Mouse (Mus musculus): ENCODE data around the gene Arfrp1. TPM values are rescaled to one million over a fixed set of nuclear protein-coding genes. Genes with fewer than 3 reads are reported as not detected.

The Arfrp1 gene
- 55.4 and 58.3 TPM in 2 replicates for polyA plus RNA-seq (2015; fragmentation: Nextera tagmentation; extraction: Ambion mirVana)

DNA sequence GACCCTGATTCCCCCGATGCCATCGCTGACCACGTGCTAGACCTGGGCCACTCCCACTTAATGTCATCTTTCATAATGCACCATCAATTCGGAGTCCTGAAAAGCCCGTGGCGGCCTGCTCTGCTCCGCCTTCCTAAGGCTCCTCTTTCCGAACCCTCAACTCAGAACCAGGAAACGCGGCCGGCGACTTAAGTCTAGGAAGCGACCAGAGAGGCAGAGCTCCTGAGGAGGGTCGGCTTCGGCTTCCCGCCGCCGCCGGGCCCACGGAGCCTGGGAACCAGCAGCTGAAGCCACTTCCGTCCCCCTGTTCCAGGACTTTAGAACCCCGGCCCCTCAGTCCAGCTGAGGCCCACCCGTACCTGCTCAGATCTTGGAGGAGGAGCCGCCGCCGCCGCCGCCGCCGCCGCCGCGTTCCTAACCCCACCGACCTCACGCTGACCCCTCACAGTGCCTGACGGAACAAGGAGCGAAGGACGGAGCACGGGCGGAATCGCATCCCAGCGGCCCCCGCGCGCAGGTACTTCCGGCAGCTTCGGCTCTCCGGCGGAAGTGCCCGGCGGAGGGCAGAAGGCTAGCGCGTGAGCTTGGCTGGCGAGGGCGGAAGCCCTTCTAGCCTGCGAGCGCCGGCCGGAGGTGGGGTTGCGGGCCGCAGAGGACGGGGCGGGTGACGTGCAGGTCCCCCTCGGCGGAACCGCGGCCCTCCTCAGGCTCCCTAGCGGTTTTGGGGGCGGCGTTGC lies at the start of gene Arfrp1, which contains the start of gene Zgpat:
Arfrp1 (minus strand) TSS at position 545 of the 737 bp plus-strand sequence.
Zgpat (plus strand) TSS at position 69 of the 737 bp plus-strand sequence.
- Histone ChIP-seq H3K27ac (peak within 1 kb of the TSS; percentile 90), H3K4me3 (replicated peaks) (peak within 1 kb of the TSS; percentile 86)
- WGBS, result under 1% methylated on average over 71 of the region's 71 CpGs

GRCm38 (mm10) chr2:181413141-181413540 lies 47.9 kb upstream of the Arfrp1 start:
- WGBS, result 47% methylated on average over 2 of the region's 2 CpGs
- H3K4me2 ChIP-seq (replicated peaks), result no peak overlapping the region
- no peaks in the 10 kb centered on the region for H3K9me3 ChIP-seq
- no peak for ATAC-seq
- H3K27ac ChIP-seq, result no peak overlapping the region
- no peaks in the 10 kb centered on the region for H3K4me1 ChIP-seq (replicated peaks)
- H3K9ac ChIP-seq, result no peak overlapping the region; the same call in 1 of the 2 replicates
- no peaks in the 10 kb centered on the region for H3K27me3 ChIP-seq (replicated peaks)
- no peaks in the 10 kb centered on the region for H3K36me3 ChIP-seq
- H3K4me3 ChIP-seq (replicated peaks), result no peak overlapping the region

More for the DNA sequence above, at the start of gene Arfrp1, which contains the start of gene Zgpat:
- peaks cover 14% of the 10 kb centered on the region for H3K4me1 ChIP-seq (replicated peaks)
- peak; percentile 96 for ATAC-seq
- H3K9me3 ChIP-seq, result no peaks in the 10 kb centered on the region
- H3K27me3 ChIP-seq (replicated peaks), result no peaks in the 10 kb centered on the region
- peaks cover 24% of the 10 kb centered on the region for H3K36me3 ChIP-seq
- peak within 1 kb of the TSS; percentile 93 for H3K9ac ChIP-seq
- peak within 1 kb of the TSS; percentile 75 for H3K4me2 ChIP-seq (replicated peaks)

- Histone ChIP-seq H3K4me1 (replicated peaks) (no peaks in the 10 kb centered on the region), H3K4me3 (replicated peaks) (no peak overlapping the region), H3K27me3 (replicated peaks) (no peaks in the 10 kb centered on the region), H3K9ac (no peak overlapping the region), H3K27ac (no peak overlapping the region), H3K9me3 (no peaks in the 10 kb centered on the region), H3K4me2 (replicated peaks) (no peak overlapping the region), H3K36me3 (no peaks in the 10 kb centered on the region)
- peak; percentile 66; the same call in 1 of the 2 replicates for ATAC-seq
- WGBS, result 53% methylated on average over 4 of the region's 4 CpGs
Observed at GRCm38 (mm10) chr2:181410760-181411473, 45.7 kb upstream of the Arfrp1 start.

DNA sequence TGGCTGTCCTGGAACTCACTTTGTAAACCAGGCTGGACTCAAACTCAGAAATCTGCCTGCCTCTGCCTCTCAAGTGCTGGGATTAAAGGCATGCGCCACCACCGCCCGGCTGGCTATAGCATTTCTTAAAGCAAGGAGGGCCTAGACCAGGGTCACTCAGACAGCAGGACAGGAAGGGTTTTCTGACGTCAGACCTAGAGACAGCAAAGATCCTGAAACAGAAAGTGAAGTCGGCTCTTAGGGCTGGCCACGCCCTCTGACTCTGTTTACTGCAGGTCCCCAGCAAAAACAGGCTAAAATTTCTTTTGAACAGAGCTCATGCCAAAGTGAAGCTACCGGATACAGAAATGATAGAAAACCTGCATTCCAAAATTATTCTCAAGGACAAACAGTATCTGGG lies 44.4 kb upstream of the Arfrp1 start:
- ATAC-seq, result no peak
- no peak overlapping the region for H3K4me3 ChIP-seq (replicated peaks)
- no peak overlapping the region for H3K9ac ChIP-seq
- H3K36me3 ChIP-seq, result no peaks in the 10 kb centered on the region
- no peaks in the 10 kb centered on the region for H3K4me1 ChIP-seq (replicated peaks)
- H3K9me3 ChIP-seq, result no peaks in the 10 kb centered on the region
- WGBS, result 76% methylated on average over 7 of the region's 7 CpGs
- no peak overlapping the region for H3K27ac ChIP-seq
- no peaks in the 10 kb centered on the region for H3K27me3 ChIP-seq (replicated peaks)
- no peak overlapping the region for H3K4me2 ChIP-seq (replicated peaks)

GRCm38 (mm10) chr2:181403722-181404121 lies 38.5 kb upstream of the Arfrp1 start:
- no peaks in the 10 kb centered on the region for H3K4me1 ChIP-seq (replicated peaks)
- H3K36me3 ChIP-seq, result no peaks in the 10 kb centered on the region
- ATAC-seq, result no peak
- H3K9me3 ChIP-seq, result no peaks in the 10 kb centered on the region
- H3K27me3 ChIP-seq (replicated peaks), result no peaks in the 10 kb centered on the region
- no peak overlapping the region for H3K4me2 ChIP-seq (replicated peaks)
- WGBS, result 88% methylated on average over 3 of the region's 3 CpGs
- no peak overlapping the region for H3K27ac ChIP-seq
- H3K4me3 ChIP-seq (replicated peaks), result no peak overlapping the region
- H3K9ac ChIP-seq, result no peak overlapping the region

DNA sequence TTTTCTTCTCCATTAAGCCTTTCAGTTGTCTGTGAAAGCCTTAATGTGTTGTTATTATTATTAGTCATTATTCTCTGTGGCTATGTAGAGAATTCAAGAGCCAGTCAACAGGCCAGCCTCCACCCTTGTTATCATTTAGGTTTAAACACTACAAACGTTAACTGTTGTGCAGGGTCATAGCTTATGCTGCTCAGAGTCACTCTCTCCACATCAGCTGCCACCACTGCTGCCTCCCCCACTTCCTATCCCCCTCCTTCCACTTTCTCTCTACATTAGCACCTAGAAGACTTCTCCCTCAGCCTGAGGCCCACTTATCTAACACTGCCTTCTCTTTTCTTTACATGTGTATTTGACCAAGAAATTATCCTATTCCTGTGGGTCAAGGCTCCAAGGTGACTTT lies 36.3 kb upstream of the Arfrp1 start:
- WGBS, result 8% methylated on average over 1 of the region's 1 CpGs
- no peaks in the 10 kb centered on the region for H3K36me3 ChIP-seq
- no peaks in the 10 kb centered on the region for H3K4me1 ChIP-seq (replicated peaks)
- H3K27ac ChIP-seq, result no peak overlapping the region
- no peak for ATAC-seq
- H3K9me3 ChIP-seq, result no peaks in the 10 kb centered on the region
- H3K4me3 ChIP-seq (replicated peaks), result no peak overlapping the region
- H3K9ac ChIP-seq, result no peak overlapping the region
- no peaks in the 10 kb centered on the region for H3K27me3 ChIP-seq (replicated peaks)
- no peak overlapping the region for H3K4me2 ChIP-seq (replicated peaks)

DNA sequence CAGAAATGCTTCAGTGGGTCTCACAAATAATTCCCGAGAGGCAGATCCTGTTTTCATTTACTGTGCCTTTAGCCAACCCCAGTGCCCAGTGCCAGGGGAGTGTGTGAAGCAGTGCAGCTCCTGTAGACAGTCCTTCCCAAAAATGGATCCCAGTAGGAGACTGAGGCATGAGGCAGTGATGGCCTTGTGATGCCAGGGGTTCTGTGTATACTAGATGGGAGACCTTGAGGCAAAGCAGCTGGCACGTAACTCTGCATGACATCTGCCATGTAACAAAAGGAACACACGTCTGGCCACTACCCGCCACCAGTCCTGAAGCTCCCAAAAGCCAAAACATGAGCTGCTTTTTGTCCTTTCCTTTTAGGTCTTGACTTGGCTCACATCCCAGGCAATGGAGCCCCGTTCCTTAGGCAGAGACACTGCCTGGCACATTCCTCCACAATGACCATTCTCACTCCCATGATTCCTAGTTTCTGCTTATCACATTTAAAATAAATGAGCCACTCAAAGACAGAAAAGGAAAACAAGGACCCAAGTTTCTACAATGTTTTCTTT lies 32.1 kb upstream of the Arfrp1 start:
- Histone ChIP-seq H3K4me2 (replicated peaks) (no peak overlapping the region), H3K4me1 (replicated peaks) (no peaks in the 10 kb centered on the region), H3K9ac (no peak overlapping the region), H3K9me3 (no peaks in the 10 kb centered on the region), H3K4me3 (replicated peaks) (no peak overlapping the region), H3K27ac (no peak overlapping the region), H3K36me3 (no peaks in the 10 kb centered on the region), H3K27me3 (replicated peaks) (no peaks in the 10 kb centered on the region)
- WGBS, result 62% methylated on average over 5 of the region's 5 CpGs
- no peak for ATAC-seq

GRCm38 (mm10) chr2:181394086-181394485 lies 28.9 kb upstream of the Arfrp1 start:
- 92% methylated on average over 3 of the region's 3 CpGs for WGBS
- ATAC-seq, result no peak
- Histone ChIP-seq H3K9me3 (no peaks in the 10 kb centered on the region), H3K36me3 (no peaks in the 10 kb centered on the region), H3K27ac (no peak overlapping the region), H3K9ac (no peak overlapping the region), H3K4me2 (replicated peaks) (no peak overlapping the region), H3K4me3 (replicated peaks) (no peak overlapping the region), H3K4me1 (replicated peaks) (no peaks in the 10 kb centered on the region), H3K27me3 (replicated peaks) (no peaks in the 10 kb centered on the region)

DNA sequence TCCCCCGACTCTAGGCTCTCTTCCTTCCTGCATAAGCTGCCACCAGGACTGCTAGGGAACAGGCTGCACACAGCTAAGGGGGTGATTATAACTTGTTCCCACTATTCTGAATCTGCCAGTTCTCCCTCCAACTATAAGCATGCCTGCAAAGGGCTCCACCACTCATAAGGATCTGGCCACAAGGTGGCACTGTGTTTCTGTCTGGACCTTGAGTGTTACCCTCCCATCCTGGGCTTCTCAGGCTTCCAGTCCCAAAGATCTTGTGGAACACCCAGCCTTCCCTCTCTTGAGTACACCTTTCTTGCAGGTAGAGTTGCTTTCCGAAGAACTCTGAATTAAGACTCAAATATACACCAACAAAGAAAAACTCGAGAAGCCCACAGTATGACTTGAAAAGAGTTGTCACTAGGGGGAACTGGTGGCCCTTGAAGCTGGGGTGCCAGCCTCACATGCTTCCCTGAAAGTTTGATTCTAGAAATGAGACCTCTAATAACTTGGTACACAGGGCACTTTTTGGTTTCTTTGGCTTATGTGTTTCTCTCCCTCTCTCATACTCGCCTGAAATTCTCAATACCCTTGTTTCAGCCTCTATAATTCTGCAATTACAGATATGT lies 27.5 kb upstream of the Arfrp1 start:
- WGBS, result 37% methylated on average over 4 of the region's 4 CpGs
- ATAC-seq, result peak; percentile 86
- no peak overlapping the region for H3K4me3 ChIP-seq (replicated peaks)
- H3K4me2 ChIP-seq (replicated peaks), result no peak overlapping the region
- no peak overlapping the region for H3K9ac ChIP-seq
- H3K27ac ChIP-seq, result no peak overlapping the region
- H3K4me1 ChIP-seq (replicated peaks), result no peaks in the 10 kb centered on the region
- H3K27me3 ChIP-seq (replicated peaks), result no peaks in the 10 kb centered on the region
- H3K9me3 ChIP-seq, result no peaks in the 10 kb centered on the region
- H3K36me3 ChIP-seq, result no peaks in the 10 kb centered on the region

GRCm38 (mm10) chr2:181391541-181391940 lies 26.3 kb upstream of the Arfrp1 start:
- Histone ChIP-seq H3K4me1 (replicated peaks) (no peaks in the 10 kb centered on the region), H3K36me3 (no peaks in the 10 kb centered on the region), H3K4me2 (replicated peaks) (no peak overlapping the region), H3K27ac (no peak overlapping the region), H3K9me3 (no peaks in the 10 kb centered on the region), H3K4me3 (replicated peaks) (no peak overlapping the region), H3K9ac (no peak overlapping the region), H3K27me3 (replicated peaks) (no peaks in the 10 kb centered on the region)
- 61% methylated on average over 2 of the region's 2 CpGs for WGBS
- ATAC-seq, result no peak

DNA sequence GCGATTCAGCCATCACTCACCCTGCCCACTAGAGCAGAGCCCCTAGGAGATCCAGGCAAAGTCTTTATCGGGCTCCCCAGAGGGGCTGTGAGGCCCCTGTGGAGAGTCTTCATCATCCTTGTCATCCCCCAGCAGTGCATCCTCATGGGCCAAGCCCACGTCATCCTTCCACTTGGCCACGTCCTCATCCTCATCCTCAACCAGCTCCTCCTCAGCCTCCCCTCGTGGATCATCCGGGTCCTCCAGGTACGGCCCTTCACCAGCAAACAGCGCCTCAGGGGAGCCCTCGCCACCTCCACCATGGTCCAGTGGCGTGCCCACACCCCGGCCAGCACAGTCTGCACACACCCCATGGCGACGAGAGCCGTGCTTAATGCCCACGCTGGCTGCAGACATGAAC lies 25.8 kb upstream of the Arfrp1 start:
- Histone ChIP-seq H3K4me1 (replicated peaks) (no peaks in the 10 kb centered on the region), H3K27ac (no peak overlapping the region), H3K4me2 (replicated peaks) (no peak overlapping the region), H3K4me3 (replicated peaks) (no peak overlapping the region), H3K9ac (no peak overlapping the region), H3K9me3 (no peaks in the 10 kb centered on the region), H3K27me3 (replicated peaks) (no peaks in the 10 kb centered on the region), H3K36me3 (0 out of 2 replicates have a peak, but pooled peaks cover under 1% of the 10 kb centered on the region)
- WGBS, result 92% methylated on average over 15 of the region's 15 CpGs
- no peak for ATAC-seq

All from intestine, embryonic 15.5 days (tissue).